Mouse (Mus musculus) hindbrain, embryonic 13.5 days (tissue): ENCODE measurements around the gene Paqr8. TPM values are rescaled to one million over a fixed set of nuclear protein-coding genes. Genes with fewer than 3 reads are reported as not detected.

Experiments used
- ATAC-seq: fragments of 200-750 bp; cut with Nextera tagmentation; 2 replicates; pipeline ENCODE4 v1.8.0; 2017; ENCODE audit warnings: moderate TSS enrichment; ENCODE audit not compliant: low FRiP score
- H3K27ac ChIP-seq: fragments of 300-500 bp; sonication (generic); 2 replicates; pipeline ENCODE4 v1.5.1; 2015; ENCODE audit warnings: inconsistent platforms, mild to moderate bottlenecking, moderate library complexity
- H3K27me3 ChIP-seq: fragments of 300-500 bp; sonication (generic); 2 replicates; pipeline ENCODE4 v1.6.1; 2015; ENCODE audit warnings: mild to moderate bottlenecking, inconsistent platforms
- H3K36me3 ChIP-seq: fragments of 300-500 bp; sonication (generic); 2 replicates; pipeline ENCODE4 v1.6.1; 2015; ENCODE audit warnings: mild to moderate bottlenecking, inconsistent platforms
- H3K4me1 ChIP-seq: fragments of 300-500 bp; sonication (generic); replicated peaks from 2 replicates; pipeline ENCODE4 v1.6.1; 2015; ENCODE audit warnings: inconsistent platforms
- H3K4me2 ChIP-seq: fragments of 300-500 bp; sonication (generic); 2 replicates; pipeline ENCODE4 v1.6.1; 2015; ENCODE audit warnings: inconsistent platforms, mild to moderate bottlenecking, moderate library complexity
- H3K4me3 ChIP-seq: fragments of 300-500 bp; sonication (generic); 2 replicates; pipeline ENCODE4 v1.5.1; 2015; ENCODE audit warnings: mild to moderate bottlenecking, inconsistent platforms
- H3K9ac ChIP-seq: fragments of 300-500 bp; sonication (generic); 2 replicates; pipeline ENCODE4 v1.6.1; 2015; ENCODE audit warnings: mild to moderate bottlenecking, inconsistent platforms
- H3K9me3 ChIP-seq: fragments of 300-500 bp; sonication (generic); 2 replicates; pipeline ENCODE4 v1.6.1; 2016; ENCODE audit warnings: inconsistent platforms
- WGBS: fragments of 180-500 bp; shearing (Covaris S2); methylation state at CpG from one replicate; pipeline ENCODE4 v1.1.7; 2015; 5-methylcytosine and 5-hydroxymethylcytosine counted together
- polyA plus RNA-seq: library from polyadenylated mRNA; unstranded; fragments of >200 nt; fragmentation: Nextera tagmentation; extraction: Ambion mirVana; gene quantifications from 2 replicates; pipeline ENCODE4 v1.2.1, GENCODE M21; 2015

Gene Paqr8
- polyA plus RNA-seq, 1 experiment from 2014 or later = 26.2 TPM

- Histone ChIP-seq H3K4me1 (no peaks in the 10 kb centered on the region; the same call in 1 of the 2 replicates), H3K36me3 (no peaks in the 10 kb centered on the region), H3K27ac (no peak overlapping the region), H3K9ac (no peak overlapping the region), H3K27me3 (no peaks in the 10 kb centered on the region), H3K4me3 (no peak overlapping the region), H3K9me3 (no peaks in the 10 kb centered on the region), H3K4me2 (no peak overlapping the region)
- no peak for ATAC-seq
- 57% methylated on average over 10 of the region's 10 CpGs for WGBS
Measured at GRCm38 (mm10) chr1:20986378-20987056, 96.1 kb downstream of the Paqr8 start.

Other genes starting within 250 kb of the Paqr8 start
- gene Il17a, start 159.7 kb upstream of the Paqr8 start, polyA plus RNA-seq = not detected in 2 replicates
- gene Il17f, start 100.0 kb upstream of the Paqr8 start, polyA plus RNA-seq = not detected in 2 replicates
- 27.0 and 29.6 TPM in 2 replicates for gene Mcm3, start 70.3 kb upstream of the Paqr8 start, polyA plus RNA-seq
- 2.6 and 3.5 TPM in 2 replicates for gene Efhc1, start 61.0 kb downstream of the Paqr8 start, polyA plus RNA-seq
- gene Tram2, start 188.6 kb downstream of the Paqr8 start, polyA plus RNA-seq = 2.4 and 3.0 TPM in 2 replicates